Mouse (Mus musculus) liver, adult 2 months (tissue): ENCODE results near the gene Arpc3.

Source experiments
- CTCF ChIP-seq: fragments of 200-500 bp; IDR thresholded peaks from 2 replicates; pipeline ENCODE4 v1.5.1; 2011; ENCODE audit warnings: low read depth, low read length, control low read depth
- POLR2A ChIP-seq: fragments of 200-500 bp; IDR thresholded peaks from 2 replicates; pipeline ENCODE4 v1.6.1; 2011; ENCODE audit warnings: low read length, control low read depth; ENCODE audit not compliant: insufficient read depth; ENCODE audit errors: extremely low read depth

DNA sequence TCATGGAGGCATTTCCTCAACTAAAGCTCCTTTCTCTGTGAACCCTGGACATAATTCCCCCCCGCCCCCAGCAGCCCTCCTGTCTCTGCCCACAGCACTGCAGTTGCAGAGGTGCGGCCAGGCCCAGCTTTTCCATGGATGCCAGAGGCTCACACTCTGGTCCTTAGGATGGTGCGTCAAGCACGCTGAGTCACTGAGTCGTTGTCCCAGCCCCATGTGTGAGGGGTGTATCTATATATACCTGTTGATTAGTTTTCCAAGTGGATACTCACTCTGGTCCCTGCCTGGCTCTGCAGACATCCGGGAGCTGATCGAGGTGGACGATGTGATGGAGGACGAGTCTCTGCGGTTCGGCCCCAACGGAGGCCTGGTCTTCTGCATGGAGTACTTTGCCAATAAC is 13.5 kb upstream of the Arpc3 start:
- TF ChIP-seq CTCF, result no peak
- TF ChIP-seq POLR2A, result no peak
